20 mouse cellular contexts compared by ENCODE assay signal in the genomic region with DNA sequence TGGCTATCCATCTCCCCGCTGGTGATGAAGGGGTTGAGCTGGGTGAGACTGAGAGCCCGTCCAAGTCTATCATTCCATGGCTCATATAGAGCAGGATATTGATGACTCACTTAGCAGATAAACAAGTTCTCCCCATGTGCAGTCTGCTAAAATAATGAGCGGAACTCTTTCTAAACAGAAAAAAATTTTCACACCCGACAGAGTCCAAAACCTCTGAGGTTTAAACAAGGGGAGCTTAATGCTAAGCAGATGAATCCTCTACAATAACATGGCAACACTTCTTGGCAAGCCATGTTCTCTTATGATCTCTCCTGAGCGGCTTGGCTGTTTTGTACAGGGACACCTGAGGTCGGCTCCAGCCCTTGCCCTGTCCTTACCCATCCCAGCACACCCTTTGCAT.
"Had no signal": no experiment of that assay in that cellular context is flagged by ENCODE, and none has a peak within 500 bp of the region (broad histone marks: within the 10 kb centered on the region; RNA-seq: fewer than 3 reads in every experiment).

No protein-coding gene starts in this region.

- H3K9ac ChIP-seq: limb, embryonic 13.5 days; liver, embryonic 14.5 days; liver, postnatal 0 days; lung, embryonic 14.5 days; midbrain, embryonic 13.5 days; neural tube, embryonic 12.5 days; neural tube, embryonic 15.5 days; stomach, embryonic 15.5 days had no signal

- H3K9me3 ChIP-seq: limb, embryonic 10.5 days; limb, embryonic 13.5 days; midbrain, embryonic 13.5 days; neural tube, embryonic 12.5 days; neural tube, embryonic 15.5 days; stomach, embryonic 15.5 days had no signal

- DNase-seq: kidney, postnatal 25 days; layer of hippocampus, adult 9-11 months; liver, postnatal 0 days; lung, embryonic 14.5 days; right cerebral cortex, adult 18-20 months; right cerebral cortex, postnatal 25 days; spleen, adult 18-20 months; thymus, postnatal 25 days had no signal

- H3K4me2 ChIP-seq: limb, embryonic 13.5 days; liver, embryonic 11.5 days; lung, embryonic 14.5 days; midbrain, embryonic 13.5 days; neural tube, embryonic 12.5 days; neural tube, embryonic 15.5 days; stomach, embryonic 15.5 days had no signal

- H3K36me3 ChIP-seq: limb, embryonic 10.5 days; limb, embryonic 13.5 days; midbrain, embryonic 13.5 days; neural tube, embryonic 12.5 days; neural tube, embryonic 15.5 days; stomach, embryonic 15.5 days had no signal

- H3K4me3 ChIP-seq: layer of hippocampus, adult 2 months; limb, embryonic 10.5 days; limb, embryonic 13.5 days; midbrain, embryonic 13.5 days; neural tube, embryonic 12.5 days; neural tube, embryonic 15.5 days; stomach, embryonic 15.5 days had no signal

- H3K27ac ChIP-seq: kidney, postnatal 0 days; layer of hippocampus, adult 2 months; limb, embryonic 10.5 days; limb, embryonic 13.5 days; liver, embryonic 14.5 days; macrophage; midbrain, embryonic 13.5 days; neural tube, embryonic 12.5 days; neural tube, embryonic 15.5 days; stomach, embryonic 15.5 days had no signal

- H3K4me1 ChIP-seq: limb, embryonic 10.5 days; limb, embryonic 13.5 days; midbrain, embryonic 13.5 days; neural tube, embryonic 12.5 days; neural tube, embryonic 15.5 days; stomach, embryonic 15.5 days had no signal

- H3K27me3 ChIP-seq: limb, embryonic 13.5 days; midbrain, embryonic 13.5 days; neural tube, embryonic 12.5 days; neural tube, embryonic 15.5 days; stomach, embryonic 15.5 days had no signal

- ATAC-seq: liver, postnatal 0 days; lung, postnatal 0 days; midbrain, embryonic 13.5 days had no signal
